Mouse (Mus musculus) heart, adult 2 months (tissue): Measurements from ENCODE around the gene Ap1g2. TPM values are rescaled to one million over a fixed set of nuclear protein-coding genes. Genes with fewer than 3 reads are reported as not detected.

Experiments
- DNase-seq, 2 experiments: peaks; one replicate each; pipeline ENCODE4 v3.0.0; 2021
- H3K27ac ChIP-seq: fragments of 200-600 bp; 2 replicates; pipeline ENCODE4 v1.8.1; 2022
- H3K27me3 ChIP-seq: fragments of 200-500 bp; 2 replicates; pipeline ENCODE4 v1.6.1; 2012; ENCODE audit warnings: mild to moderate bottlenecking, low read length, inconsistent platforms, mixed read lengths; ENCODE audit not compliant: control insufficient read depth, insufficient read depth
- H3K36me3 ChIP-seq: fragments of 200-500 bp; 2 replicates; pipeline ENCODE4 v1.6.1; 2012; ENCODE audit warnings: low read length, inconsistent platforms; ENCODE audit not compliant: control insufficient read depth, insufficient read depth
- H3K4me1 ChIP-seq: fragments of 200-500 bp; 2 replicates; pipeline ENCODE4 v1.6.1; 2011; ENCODE audit warnings: low read length; ENCODE audit not compliant: control insufficient read depth, insufficient read depth
- H3K4me3 ChIP-seq: fragments of 200-600 bp; 2 replicates; pipeline ENCODE4 v1.8.1; 2022
- H3K79me2 ChIP-seq: fragments of 200-500 bp; replicated peaks from 2 replicates; pipeline ENCODE4 v1.6.1; 2012; ENCODE audit warnings: mild to moderate bottlenecking, inconsistent platforms, low read length, moderate library complexity, mixed read lengths; ENCODE audit not compliant: control insufficient read depth, insufficient read depth
- H3K9ac ChIP-seq: fragments of 200-500 bp; 2 replicates; pipeline ENCODE4 v1.6.1; 2012; ENCODE audit warnings: low read depth, mild to moderate bottlenecking, control low read depth, inconsistent platforms, low read length, mixed read lengths
- CTCF ChIP-seq: fragments of 200-600 bp; IDR thresholded peaks from 2 replicates; pipeline ENCODE4 v1.8.1; 2022; ENCODE audit warnings: antibody characterized with exemption, mild to moderate bottlenecking, moderate library complexity
- EP300 ChIP-seq: fragments of 200-500 bp; IDR thresholded peaks from 2 replicates; pipeline ENCODE4 v1.6.1; 2011; ENCODE audit warnings: low read depth, low read length, control low read depth; ENCODE audit not compliant: insufficient read depth
- POLR2A ChIP-seq: fragments of 200-500 bp; IDR thresholded peaks from 2 replicates; pipeline ENCODE4 v1.6.1; 2011; ENCODE audit warnings: mild to moderate bottlenecking, low read depth, low read length, control low read depth; ENCODE audit not compliant: insufficient read depth
- WGBS: fragments of 180-500 bp; shearing (Covaris S2); methylation state at CpG from one replicate; pipeline ENCODE4 v1.1.7; 2018; 5-methylcytosine and 5-hydroxymethylcytosine counted together
- intact Hi-C: fragments of 180-260 bp; cut with DNase I; formaldehyde crosslinking; loops from one replicate; pipeline ENCODE4 v1.15.1; 2025
- polyA plus RNA-seq: library from polyadenylated mRNA; depleted of rRNA; stranded (reverse); fragments of >200 nt; gene quantifications from 2 replicates; pipeline ENCODE4 v1.2.3, GENCODE M21; 2012
- total RNA-seq, 2 experiments: library from RNA; stranded (reverse); gene quantifications; 2 replicates each; pipeline ENCODE4 v1.2.3; 2021

Gene Ap1g2
- total and polyA plus RNA-seq, 3 experiments, result 5.3 to 10.2 (median 5.6) TPM

DNA sequence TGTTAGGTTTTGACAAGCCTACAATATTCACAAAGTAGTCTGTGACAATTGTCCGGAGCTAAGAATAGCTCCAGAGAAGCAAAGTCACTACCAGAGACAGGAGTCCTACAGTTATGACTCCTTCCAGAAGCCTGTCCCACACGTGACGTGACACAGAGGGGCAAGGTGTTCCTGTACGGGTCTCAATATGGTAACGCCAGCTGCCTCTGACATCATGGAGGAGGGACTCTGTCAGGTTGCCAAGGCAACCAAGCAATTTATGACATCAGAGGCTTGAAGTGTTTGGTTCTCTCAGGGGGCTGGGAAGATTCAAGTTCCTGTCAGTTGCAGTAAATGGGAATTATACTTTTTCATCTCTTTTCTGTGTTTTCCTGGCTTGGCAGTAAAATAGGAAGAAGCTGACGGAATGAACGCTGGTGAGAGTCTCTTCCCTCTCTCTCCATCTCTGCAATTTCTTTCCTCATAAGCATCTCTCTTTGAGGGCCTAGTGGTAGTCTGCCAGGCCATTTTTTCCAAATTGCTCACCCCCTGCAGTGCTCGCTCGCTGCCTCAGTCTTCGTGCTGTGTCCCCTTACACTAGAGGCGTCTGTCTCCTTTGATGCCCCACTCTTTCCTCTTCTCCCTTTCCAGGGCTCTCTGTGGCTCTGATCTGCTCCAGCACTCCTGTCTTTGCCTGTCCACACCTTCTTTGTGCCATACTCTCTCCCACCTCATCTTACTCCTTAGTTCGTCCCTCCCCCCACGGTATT, 17.0 kb downstream of the Ap1g2 start:
- H3K27ac ChIP-seq, result no peak overlapping the region
- H3K36me3 ChIP-seq, result no peaks in the 10 kb centered on the region
- intact Hi-C loops, result no loop called here
- WGBS, result 52% methylated on average over 13 of the region's 13 CpGs
- no peak overlapping the region for H3K9ac ChIP-seq
- no peak overlapping the region for H3K4me3 ChIP-seq
- peaks cover 6% of the 10 kb centered on the region for H3K4me1 ChIP-seq
- TF ChIP-seq EP300 (no peak), POLR2A (no peak), CTCF (no peak)
- DNase-seq, result no peak
- no peaks in the 10 kb centered on the region for H3K27me3 ChIP-seq
- no peaks in the 10 kb centered on the region for H3K79me2 ChIP-seq

- H3K9ac ChIP-seq, result no peak overlapping the region
Measured at GRCm38 (mm10) chr14:55086009-55086514, 20.3 kb downstream of the Ap1g2 start.

DNA sequence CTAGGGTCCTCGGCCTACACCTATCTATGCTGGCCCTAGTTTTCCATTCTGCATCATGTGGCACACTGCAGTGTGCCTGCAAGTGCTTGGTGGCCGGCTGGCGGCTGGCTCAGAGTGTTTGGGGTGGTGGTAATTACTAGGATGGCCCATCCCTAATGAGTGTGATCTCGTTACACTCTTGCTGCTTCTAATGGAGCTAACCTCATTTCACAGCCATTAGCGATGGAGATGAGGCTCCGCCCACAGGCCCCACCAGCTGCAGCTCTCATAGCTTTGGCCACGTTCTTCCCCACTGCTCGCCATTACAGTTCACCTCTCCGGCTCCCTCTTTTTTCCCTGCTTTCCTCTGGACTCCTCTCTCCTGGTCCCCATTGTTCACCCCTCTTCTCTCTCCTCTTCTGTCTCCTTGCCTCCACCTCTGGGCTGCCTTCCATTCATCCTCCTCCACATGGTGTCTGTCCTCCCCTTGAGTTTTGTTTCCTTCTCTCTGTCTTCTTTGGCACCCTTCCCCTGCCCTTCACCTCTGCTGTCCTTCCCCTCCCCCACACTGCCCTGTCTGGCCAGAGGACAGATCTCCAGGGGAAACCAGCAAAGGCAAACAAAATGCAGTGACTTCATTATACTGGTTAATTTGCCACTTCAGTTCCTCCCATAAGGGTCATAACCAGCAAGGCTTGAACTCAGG, 20.9 kb downstream of the Ap1g2 start:
- Histone ChIP-seq H3K4me3 (no peak overlapping the region), H3K79me2 (no peaks in the 10 kb centered on the region), H3K27ac (no peak overlapping the region), H3K4me1 (peaks cover 5% of the 10 kb centered on the region), H3K36me3 (no peaks in the 10 kb centered on the region), H3K9ac (no peak overlapping the region), H3K27me3 (no peaks in the 10 kb centered on the region)
- DNase-seq, result no peak
- 70% methylated on average over 9 of the region's 9 CpGs for WGBS
- intact Hi-C loops, result no loop called here
- no peak for TF ChIP-seq CTCF
- no peak for TF ChIP-seq POLR2A
- TF ChIP-seq EP300, result no peak

More at GRCm38 (mm10) chr14:55086009-55086514, 20.3 kb downstream of the Ap1g2 start:
- no peak for DNase-seq
- H3K36me3 ChIP-seq, result no peaks in the 10 kb centered on the region
- no peak overlapping the region for H3K27ac ChIP-seq
- intact Hi-C loops, result no loop called here
- H3K4me1 ChIP-seq, result peaks cover 5% of the 10 kb centered on the region
- no peaks in the 10 kb centered on the region for H3K27me3 ChIP-seq
- H3K79me2 ChIP-seq, result no peaks in the 10 kb centered on the region
- H3K4me3 ChIP-seq, result no peak overlapping the region
- 91% methylated on average over 6 of the region's 6 CpGs for WGBS
- TF ChIP-seq EP300, result no peak

DNA sequence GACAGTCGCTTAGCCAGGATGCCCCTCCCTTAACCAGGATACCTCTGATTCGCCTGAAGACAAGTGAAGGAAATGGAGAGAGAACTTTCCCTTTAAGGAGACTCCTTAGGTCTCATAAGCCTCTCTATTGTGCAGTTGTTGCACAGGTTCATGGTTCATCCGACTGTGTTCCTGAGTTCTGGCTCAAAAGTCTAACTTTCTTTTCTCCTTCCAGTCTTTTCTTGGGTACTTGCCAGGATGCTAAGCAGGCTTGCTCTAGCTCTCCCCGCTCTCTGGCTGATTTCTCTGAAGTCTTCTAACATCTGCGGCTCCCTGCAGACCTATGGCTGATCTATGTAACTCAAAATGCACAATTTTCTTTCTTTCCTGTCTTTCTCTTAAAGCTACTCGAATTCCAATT, 22.9 kb downstream of the Ap1g2 start:
- Histone ChIP-seq H3K27ac (no peak overlapping the region), H3K4me3 (no peak overlapping the region), H3K36me3 (no peaks in the 10 kb centered on the region), H3K9ac (no peak overlapping the region), H3K79me2 (no peaks in the 10 kb centered on the region), H3K27me3 (no peaks in the 10 kb centered on the region), H3K4me1 (0 out of 2 replicates have a peak, but pooled peaks cover 1% of the 10 kb centered on the region)
- TF ChIP-seq EP300, result no peak
- no peak for TF ChIP-seq POLR2A
- TF ChIP-seq CTCF, result no peak
- 53% methylated on average over 6 of the region's 6 CpGs for WGBS
- intact Hi-C loops, result no loop called here
- no peak for DNase-seq

GRCm38 (mm10) chr14:55081105-55081504, 25.3 kb downstream of the Ap1g2 start:
- no peak overlapping the region for H3K27ac ChIP-seq
- 0 out of 2 replicates have a peak, but pooled peaks cover 1% of the 10 kb centered on the region for H3K4me1 ChIP-seq
- no peak overlapping the region for H3K4me3 ChIP-seq
- no peak for DNase-seq
- no peaks in the 10 kb centered on the region for H3K36me3 ChIP-seq
- intact Hi-C loops, result no loop called here
- no peak for TF ChIP-seq EP300
- no peak for TF ChIP-seq POLR2A
- TF ChIP-seq CTCF, result no peak
- H3K79me2 ChIP-seq, result no peaks in the 10 kb centered on the region
- 46% methylated on average over 5 of the region's 5 CpGs for WGBS
- H3K9ac ChIP-seq, result no peak overlapping the region
- H3K27me3 ChIP-seq, result no peaks in the 10 kb centered on the region

DNA sequence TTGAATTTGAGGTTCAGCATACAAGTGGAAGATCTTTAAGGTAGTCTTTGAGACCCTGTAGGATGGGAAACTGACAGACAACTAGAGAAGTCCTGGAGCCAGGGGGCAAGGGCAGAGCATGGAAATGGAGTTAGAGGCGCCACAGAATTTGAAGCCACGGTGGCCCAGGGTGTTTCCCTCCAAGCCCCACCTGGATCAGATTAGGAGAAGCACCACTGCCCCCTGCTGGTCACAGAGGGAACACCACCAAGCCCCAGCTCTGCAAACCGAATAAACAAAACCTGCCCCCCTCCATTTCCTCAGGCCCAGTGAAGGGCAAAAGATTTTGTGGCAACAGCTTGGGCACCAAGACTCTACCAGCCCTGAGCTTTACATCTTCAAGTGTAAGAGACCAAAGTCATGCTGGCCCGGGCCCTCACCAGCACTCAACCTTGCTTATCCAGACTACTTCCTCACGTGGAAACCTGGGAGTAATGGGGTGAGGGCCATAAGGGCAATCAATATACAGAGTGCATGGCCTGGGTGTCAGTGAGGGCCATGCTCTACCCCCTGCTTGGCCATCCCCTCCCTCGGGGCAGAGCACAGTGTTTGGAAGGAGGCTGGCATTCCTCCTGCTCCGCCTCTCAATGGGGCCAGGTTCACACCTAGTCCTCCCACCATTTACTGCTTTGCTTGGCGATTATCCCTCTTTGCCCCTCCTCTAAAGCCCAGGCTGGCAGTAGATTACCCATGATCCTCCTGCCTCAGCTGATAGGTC, 27.0 kb downstream of the Ap1g2 start:
- no peaks in the 10 kb centered on the region for H3K36me3 ChIP-seq
- H3K27me3 ChIP-seq, result no peaks in the 10 kb centered on the region
- no peak for TF ChIP-seq POLR2A
- TF ChIP-seq EP300, result 0 out of 2 replicates have a peak, but pooled peaks have one; percentile 21
- TF ChIP-seq CTCF, result peak; percentile 96
- intact Hi-C loops, result loop anchor here (2.0 to 10.0 kb wide), 2 partner anchors 55 to 235 kb away; no protein-coding TSS in a partner anchor
- no peak overlapping the region for H3K9ac ChIP-seq
- H3K27ac ChIP-seq, result no peak overlapping the region
- no peaks in the 10 kb centered on the region for H3K79me2 ChIP-seq
- DNase-seq, result peak; percentile 46 to 74
- no peaks in the 10 kb centered on the region for H3K4me1 ChIP-seq
- WGBS, result 31% methylated on average over 8 of the region's 8 CpGs
- H3K4me3 ChIP-seq, result no peak overlapping the region
